ENCODE assay signal across 27 mouse cellular contexts in the genomic region with DNA sequence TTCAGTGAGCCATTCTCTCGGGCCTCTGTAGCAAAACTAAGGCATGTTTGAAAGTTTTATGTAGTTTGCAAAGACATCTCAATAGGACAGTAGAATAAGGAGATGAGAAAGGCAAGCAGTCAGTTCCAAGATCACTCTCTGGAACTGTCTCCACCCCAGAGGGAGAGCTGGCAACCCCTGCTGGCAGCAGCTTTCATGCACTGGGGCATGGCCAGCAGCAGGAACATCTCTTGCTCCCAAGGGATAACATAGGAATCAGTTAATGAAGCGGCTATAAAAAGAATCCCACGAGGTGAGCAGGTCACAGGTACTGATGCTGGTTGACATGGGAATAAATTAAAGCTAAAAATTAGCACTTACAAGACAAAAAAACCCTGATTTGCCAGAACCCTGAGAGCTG. TPM values are rescaled to one million over a fixed set of nuclear protein-coding genes. Genes with fewer than 3 reads are reported as not detected.
DNase-seq lines count a peak whose midpoint lies in the region; ATAC-seq and TF ChIP-seq lines count a peak whose summit lies in the region.
"Had no signal": no experiment of that assay in that cellular context is flagged by ENCODE, and none has a peak within 500 bp of the region (broad histone marks: within the 10 kb centered on the region; RNA-seq: fewer than 3 reads in every experiment).

No protein-coding gene starts in this region.

- no peak overlapping the region for H3K4me3 ChIP-seq in embryonic facial prominence, embryonic 14.5 days (ENCODE audit: low read depth, low read length)
- H3K4me3 ChIP-seq in embryonic facial prominence, embryonic 10.5 days, result no peak overlapping the region
- H3K4me3 ChIP-seq in kidney, adult 2 months (ENCODE audit: insufficient read depth, low read depth, low read length), result no peak overlapping the region
- no peak overlapping the region for H3K4me3 ChIP-seq in stomach, postnatal 0 days (ENCODE audit: low read depth, low read length)
- no peak overlapping the region for H3K4me3 ChIP-seq in heart, embryonic 12.5 days
- H3K4me3 ChIP-seq: embryonic facial prominence, embryonic 12.5 days; forebrain, embryonic 13.5 days; gastrocnemius, adult 2 months; heart, embryonic 13.5 days; hindbrain, embryonic 13.5 days; liver, embryonic 15.5 days; lung, embryonic 15.5 days; midbrain, embryonic 15.5 days; myocyte; neural tube, embryonic 13.5 days had no signal

- TF ChIP-seq EP300 in stomach, postnatal 0 days (optimal IDR thresholded peaks at IDR 0.05), result no peak

- no peaks in the 10 kb centered on the region for H3K9me3 ChIP-seq in embryonic facial prominence, embryonic 14.5 days (ENCODE audit: control insufficient read depth, low read length)
- H3K9me3 ChIP-seq in embryonic facial prominence, embryonic 10.5 days, result no peaks in the 10 kb centered on the region
- H3K9me3 ChIP-seq in stomach, postnatal 0 days (ENCODE audit: control insufficient read depth, low read length), result no peaks in the 10 kb centered on the region
- H3K9me3 ChIP-seq in heart, embryonic 12.5 days (replicated peaks), result no peaks in the 10 kb centered on the region
- H3K9me3 ChIP-seq: embryonic facial prominence, embryonic 12.5 days; forebrain, embryonic 13.5 days; heart, embryonic 13.5 days; hindbrain, embryonic 13.5 days; liver, embryonic 15.5 days; lung, embryonic 15.5 days; midbrain, embryonic 15.5 days; neural tube, embryonic 13.5 days had no signal

- H3K36me3 ChIP-seq in embryonic facial prominence, embryonic 14.5 days (ENCODE audit: control insufficient read depth, insufficient read depth, low read length), result no peaks in the 10 kb centered on the region
- H3K36me3 ChIP-seq in embryonic facial prominence, embryonic 10.5 days (replicated peaks), result no peaks in the 10 kb centered on the region
- no peaks in the 10 kb centered on the region for H3K36me3 ChIP-seq in kidney, adult 2 months (ENCODE audit: control insufficient read depth, insufficient read depth, low read length)
- no peaks in the 10 kb centered on the region for H3K36me3 ChIP-seq in stomach, postnatal 0 days (ENCODE audit: control insufficient read depth, insufficient read depth, low read length)
- H3K36me3 ChIP-seq in heart, embryonic 12.5 days, result no peaks in the 10 kb centered on the region
- H3K36me3 ChIP-seq: embryonic facial prominence, embryonic 12.5 days; heart, embryonic 13.5 days; hindbrain, embryonic 13.5 days; liver, embryonic 15.5 days; lung, embryonic 15.5 days; midbrain, embryonic 15.5 days; neural tube, embryonic 13.5 days had no signal

- no peaks in the 10 kb centered on the region for H3K27me3 ChIP-seq in embryonic facial prominence, embryonic 14.5 days (replicated peaks; ENCODE audit: control insufficient read depth, insufficient read depth, low read length)
- H3K27me3 ChIP-seq in embryonic facial prominence, embryonic 10.5 days (replicated peaks; ENCODE audit: low read depth, poor library complexity, severe bottlenecking), result no peaks in the 10 kb centered on the region
- no peaks in the 10 kb centered on the region for H3K27me3 ChIP-seq in kidney, adult 2 months (replicated peaks; ENCODE audit: control insufficient read depth, insufficient read depth, low read length)
- no peaks in the 10 kb centered on the region for H3K27me3 ChIP-seq in stomach, postnatal 0 days (ENCODE audit: control insufficient read depth, insufficient read depth, low read length)
- H3K27me3 ChIP-seq in heart, embryonic 12.5 days (replicated peaks), result no peaks in the 10 kb centered on the region
- H3K27me3 ChIP-seq: embryonic facial prominence, embryonic 12.5 days; forebrain, embryonic 13.5 days; heart, embryonic 13.5 days; hindbrain, embryonic 13.5 days; liver, embryonic 15.5 days; lung, embryonic 15.5 days; midbrain, embryonic 15.5 days; neural tube, embryonic 13.5 days had no signal

- no peak overlapping the region for H3K4me2 ChIP-seq in embryonic facial prominence, embryonic 14.5 days (ENCODE audit: low read depth, low read length)
- no peak overlapping the region for H3K4me2 ChIP-seq in stomach, postnatal 0 days (replicated peaks; ENCODE audit: low read depth)
- H3K4me2 ChIP-seq in heart, embryonic 12.5 days, result no peak overlapping the region
- H3K4me2 ChIP-seq: embryonic facial prominence, embryonic 12.5 days; forebrain, embryonic 13.5 days; heart, embryonic 13.5 days; hindbrain, embryonic 13.5 days; liver, embryonic 15.5 days; lung, embryonic 15.5 days; midbrain, embryonic 15.5 days; neural tube, embryonic 13.5 days had no signal

- no peaks in the 10 kb centered on the region; the same call in 1 of the 2 replicates for H3K4me1 ChIP-seq in embryonic facial prominence, embryonic 14.5 days (ENCODE audit: control insufficient read depth, insufficient read depth, low read length)
- H3K4me1 ChIP-seq in embryonic facial prominence, embryonic 10.5 days, result no peaks in the 10 kb centered on the region
- H3K4me1 ChIP-seq in kidney, adult 2 months (ENCODE audit: control insufficient read depth, insufficient read depth, low read length), result no peaks in the 10 kb centered on the region
- H3K4me1 ChIP-seq in stomach, postnatal 0 days (replicated peaks; ENCODE audit: control insufficient read depth, insufficient read depth), result no peaks in the 10 kb centered on the region
- no peaks in the 10 kb centered on the region for H3K4me1 ChIP-seq in heart, embryonic 12.5 days (replicated peaks)
- H3K4me1 ChIP-seq: embryonic facial prominence, embryonic 12.5 days; forebrain, embryonic 13.5 days; heart, embryonic 13.5 days; liver, embryonic 15.5 days; lung, embryonic 15.5 days had no signal

- peak; percentile 30; the same call in 1 of the 2 replicates for ATAC-seq in embryonic facial prominence, embryonic 14.5 days (ENCODE audit: low read depth)
- no peak for ATAC-seq in stomach, postnatal 0 days (ENCODE audit: low FRiP score, low TSS enrichment)
- ATAC-seq in heart, embryonic 12.5 days (ENCODE audit: insufficient number of reproducible peaks, low FRiP score), result no peak
- ATAC-seq: forebrain, embryonic 13.5 days; midbrain, embryonic 15.5 days had no signal

- H3K27ac ChIP-seq in embryonic facial prominence, embryonic 14.5 days (replicated peaks; ENCODE audit: low read depth, low read length), result no peak overlapping the region
- H3K27ac ChIP-seq in embryonic facial prominence, embryonic 10.5 days (replicated peaks), result no peak overlapping the region
- no peak overlapping the region for H3K27ac ChIP-seq in kidney, adult 2 months (ENCODE audit: insufficient read depth, low read depth, low read length)
- H3K27ac ChIP-seq in stomach, postnatal 0 days (replicated peaks), result no peak overlapping the region
- H3K27ac ChIP-seq in heart, embryonic 12.5 days (ENCODE audit: poor library complexity, severe bottlenecking), result no peak overlapping the region
- H3K27ac ChIP-seq: embryonic facial prominence, embryonic 12.5 days; forebrain, embryonic 13.5 days; gastrocnemius, adult 2 months; heart, embryonic 13.5 days; hindbrain, embryonic 13.5 days; liver, embryonic 15.5 days; lung, embryonic 15.5 days; midbrain, embryonic 15.5 days; neural tube, embryonic 13.5 days had no signal

- no peak overlapping the region for H3K9ac ChIP-seq in embryonic facial prominence, embryonic 14.5 days (ENCODE audit: low read depth, low read length)
- no peak overlapping the region for H3K9ac ChIP-seq in stomach, postnatal 0 days (ENCODE audit: low read length)
- no peak overlapping the region for H3K9ac ChIP-seq in heart, embryonic 12.5 days
- H3K9ac ChIP-seq: embryonic facial prominence, embryonic 12.5 days; forebrain, embryonic 13.5 days; heart, embryonic 13.5 days; hindbrain, embryonic 13.5 days; liver, embryonic 15.5 days; lung, embryonic 15.5 days; midbrain, embryonic 15.5 days; neural tube, embryonic 13.5 days had no signal

- no peak for TF ChIP-seq POLR2A in kidney, adult 2 months (IDR thresholded peaks at IDR 0.05; ENCODE audit: low read depth, low read length)

- 45% methylated on average over 3 of the region's 3 CpGs for WGBS in embryonic facial prominence, embryonic 14.5 days
- 50% methylated on average over 3 of the region's 3 CpGs for WGBS in embryonic facial prominence, embryonic 10.5 days
- WGBS in kidney, adult 2 months, result 32% methylated on average over 3 of the region's 3 CpGs
- WGBS in stomach, postnatal 0 days, result 55% methylated on average over 3 of the region's 3 CpGs
- 50% methylated on average over 3 of the region's 3 CpGs for WGBS in heart, embryonic 12.5 days

- DNase-seq in embryonic facial prominence, embryonic 14.5 days (ENCODE audit: low spot score), result peak; percentile 29
- DNase-seq in embryonic facial prominence, embryonic 10.5 days (ENCODE audit: low spot score), result no peak
- peak; percentile 3 for DNase-seq in kidney, adult 2 months
- DNase-seq in kidney, postnatal 4 days, result no peak
- DNase-seq in testis, postnatal 10 days (ENCODE audit: low spot score), result peak; percentile 21
- no peak for DNase-seq in testis, postnatal 14 days (ENCODE audit: low spot score)
- DNase-seq in stomach, postnatal 0 days (ENCODE audit: low spot score), result no peak
- DNase-seq: adrenal gland, postnatal 25 days; cerebellum, adult 11-12 months; gastrocnemius, adult 2 months; kidney, adult 11 months; kidney, postnatal 10 days; lung, postnatal 36 days; retina, postnatal 1 day; right cerebral cortex, postnatal 25 days; spleen, adult 18-20 months; thymus, postnatal 25 days had no signal

- TF ChIP-seq CTCF in kidney, adult 2 months (conservative IDR thresholded peaks at IDR 0.05; ENCODE audit: insufficient read depth, insufficient read length, low read depth, low read length), result no peak
- TF ChIP-seq CTCF in stomach, postnatal 0 days (IDR thresholded peaks at IDR 0.05; ENCODE audit: low read depth), result peak; percentile 18

RNA-seq across cellular contexts. Expression of gene Stac, which starts 55.1 kb away (rescaled TPM):
- 6.7 and 7.0 TPM in 2 replicates for polyA plus RNA-seq in embryonic facial prominence, embryonic 14.5 days (2014; fragmentation: Nextera tagmentation; extraction: Ambion mirVana)
- polyA plus RNA-seq in embryonic facial prominence, embryonic 10.5 days (2016; fragmentation: Nextera tagmentation; extraction: Ambion mirVana), result 0.26 and 0.70 TPM in 2 replicates
- polyA plus RNA-seq in kidney, adult 2 months (2012; rRNA removed), result 0.39 and 0.77 TPM in 2 replicates
- polyA plus RNA-seq in stomach, postnatal 0 days (2015; fragmentation: Nextera tagmentation; extraction: Ambion mirVana), result 2.4 and 3.7 TPM in 2 replicates
- 0.72 and 0.92 TPM in 2 replicates for polyA plus RNA-seq in heart, embryonic 12.5 days (2016; fragmentation: Nextera tagmentation; extraction: Ambion mirVana)

Comparison
In these comparisons a context has a peak if more than half of its experiments do, and no peak if none do; other contexts are left out.
1. DNase-seq: peak in embryonic facial prominence, embryonic 14.5 days (single experiment), kidney, adult 2 months (single experiment) and testis, postnatal 10 days (single experiment); none in embryonic facial prominence, embryonic 10.5 days (single experiment), kidney, postnatal 4 days (0 of 2), testis, postnatal 14 days (single experiment) and stomach, postnatal 0 days (single experiment).